14 mouse cellular contexts compared by ENCODE assay signal in the genomic region with DNA sequence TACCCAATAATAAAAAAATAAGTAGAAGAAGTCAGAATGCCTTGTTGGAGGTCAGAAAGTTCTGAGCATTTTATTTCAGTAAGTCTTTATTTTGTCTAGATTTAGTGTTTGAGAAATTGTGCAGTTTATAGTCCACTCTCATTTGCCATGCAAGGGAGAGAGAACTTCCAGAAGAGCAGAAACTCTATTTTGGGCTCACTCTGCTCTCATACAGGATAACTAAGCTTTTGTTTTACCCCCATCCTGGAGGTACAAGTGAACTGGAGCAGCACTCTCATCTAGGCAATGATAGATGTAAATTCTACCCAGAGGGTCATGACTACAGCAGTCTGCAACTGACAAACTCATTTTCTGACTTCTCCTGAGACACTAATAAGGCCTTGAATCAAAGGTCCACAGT.
"Had no signal": no experiment of that assay in that cellular context is flagged by ENCODE, and none has a peak within 500 bp of the region (broad histone marks: within the 10 kb centered on the region; RNA-seq: fewer than 3 reads in every experiment).

No protein-coding gene starts in this region.

- ATAC-seq: liver, embryonic 12.5 days; midbrain, embryonic 13.5 days; midbrain, embryonic 16.5 days had no signal

- DNase-seq: kidney, adult 2 months; kidney, postnatal 25 days; layer of hippocampus, postnatal 36 days; liver; lung, adult 18-20 months; lung, postnatal 10 days; lung, postnatal 36 days; retina, postnatal 1 day; right cerebral cortex, postnatal 25 days; spleen, adult 18-20 months; thymus, postnatal 25 days had no signal
